Mouse (Mus musculus): ENCODE data around the gene Oosp1.

Gene Oosp1

DNA sequence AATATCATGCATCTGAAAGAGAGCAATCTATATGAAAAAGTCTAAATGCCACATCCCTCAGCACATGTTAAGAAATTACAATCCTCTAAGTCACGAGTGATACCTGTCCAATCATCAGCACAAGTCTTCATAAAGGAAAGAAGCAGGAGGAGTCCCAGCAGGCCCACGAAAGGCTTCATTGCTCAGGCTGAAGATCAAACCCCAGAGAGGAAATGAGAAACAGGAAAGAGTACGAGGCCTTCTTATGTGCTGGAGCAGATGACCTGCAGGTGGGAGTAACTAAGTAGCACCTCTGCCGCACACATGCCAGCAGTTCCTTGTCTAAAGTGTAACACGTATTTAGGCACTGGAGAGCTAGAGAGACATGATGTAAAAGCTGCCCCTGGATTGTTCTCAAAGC lies at the start of gene Oosp1:
TSS of gene Oosp1 (minus strand) at position 312 of the 400 bp plus-strand sequence.
- no peak for DNase-seq

DNA sequence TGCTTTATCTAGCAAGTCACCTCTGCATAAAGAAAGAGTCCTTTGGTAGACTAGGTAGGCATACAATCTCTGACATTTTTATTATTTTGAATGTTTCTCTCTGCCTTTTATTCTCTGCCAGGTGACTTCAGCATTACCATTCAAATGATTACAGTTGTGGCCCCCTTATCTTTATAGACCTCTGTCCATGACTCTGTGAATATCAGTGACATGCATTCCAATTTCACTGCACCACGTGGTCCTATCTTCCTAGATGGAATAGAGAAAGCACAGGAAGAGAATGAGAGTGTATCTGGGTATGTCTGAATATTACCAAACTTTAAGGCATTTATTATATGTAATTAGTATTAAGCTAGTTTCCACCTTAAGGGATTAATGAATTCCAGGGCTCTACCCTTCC lies 45.5 kb upstream of the Oosp1 start:
- DNase-seq, result no peak

DNA sequence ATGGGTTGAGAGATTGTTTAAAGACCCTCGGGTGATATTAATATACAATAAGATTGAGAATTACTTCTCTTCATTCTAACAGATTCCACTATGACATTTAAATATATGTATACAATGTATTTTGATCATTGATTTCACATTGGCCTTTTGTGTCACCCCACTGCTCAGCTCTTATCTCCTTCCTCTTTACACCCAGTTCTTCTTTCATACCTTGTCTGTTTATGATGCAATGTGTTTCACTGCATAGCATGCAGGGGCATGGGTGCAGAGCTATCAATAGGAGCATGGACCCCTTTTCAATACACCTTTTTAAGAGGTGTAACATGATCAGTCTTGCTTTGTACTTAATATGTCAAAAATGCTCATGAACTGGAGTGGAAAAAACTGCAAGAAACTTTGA lies 39.3 kb upstream of the Oosp1 start:
- DNase-seq, result no peak

DNA sequence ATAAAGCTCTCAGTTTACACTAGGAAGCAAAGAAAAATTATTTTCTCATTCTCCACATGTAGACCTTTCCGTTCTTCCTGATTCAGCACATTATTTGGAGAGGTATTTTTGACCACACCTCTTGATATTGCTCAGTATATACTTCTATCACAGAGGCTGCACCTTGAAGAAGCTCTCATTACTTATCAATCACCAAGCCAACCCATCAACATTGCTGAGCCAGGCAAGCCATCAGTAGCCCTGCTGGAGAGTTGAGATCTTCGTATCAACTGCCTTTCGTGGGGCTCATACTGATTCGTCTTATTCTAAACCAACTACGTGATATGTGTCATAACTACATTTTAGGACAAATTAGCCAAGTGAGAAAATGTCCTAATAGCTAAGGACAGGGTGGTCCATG lies 36.4 kb upstream of the Oosp1 start:
- no peak for DNase-seq

DNA sequence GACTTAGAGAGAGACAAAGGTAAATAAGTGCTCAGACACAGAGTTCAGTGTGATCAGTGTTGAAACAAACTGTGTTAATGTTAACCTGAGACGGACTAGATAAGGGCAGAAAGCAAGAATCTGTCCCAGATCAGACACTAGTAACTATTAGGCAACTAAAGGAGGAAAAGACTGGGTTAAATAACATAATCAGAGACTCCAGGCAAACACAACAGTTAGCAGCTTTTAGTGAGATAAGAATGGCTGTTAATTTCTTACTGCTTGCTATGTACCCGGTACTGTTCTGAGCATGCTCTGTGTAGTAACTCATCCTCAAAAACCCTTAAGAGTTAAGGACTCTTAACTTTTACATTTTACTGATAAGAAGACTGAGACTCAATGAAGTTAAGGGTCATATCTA lies 35.0 kb upstream of the Oosp1 start:
- no peak for DNase-seq

DNA sequence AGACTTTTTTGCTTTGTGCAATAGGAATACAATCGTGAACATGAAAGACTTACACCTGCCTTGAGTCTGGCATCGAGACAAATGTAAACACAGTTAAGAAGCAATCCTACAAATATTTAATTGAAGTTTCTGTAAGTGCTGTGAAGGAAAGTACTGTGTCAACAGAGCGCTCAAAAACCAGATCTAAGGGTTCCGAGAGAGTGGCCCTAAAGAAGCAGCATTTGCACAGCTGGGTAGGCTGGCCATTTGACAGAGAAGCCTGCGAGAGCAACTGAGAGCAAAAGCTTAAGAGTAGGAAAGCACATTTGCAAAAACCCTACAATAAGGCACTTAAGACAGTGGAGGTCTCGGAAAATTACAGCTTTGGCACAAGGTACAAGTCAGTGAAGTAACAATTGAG lies 33.3 kb upstream of the Oosp1 start:
- no peak for DNase-seq

DNA sequence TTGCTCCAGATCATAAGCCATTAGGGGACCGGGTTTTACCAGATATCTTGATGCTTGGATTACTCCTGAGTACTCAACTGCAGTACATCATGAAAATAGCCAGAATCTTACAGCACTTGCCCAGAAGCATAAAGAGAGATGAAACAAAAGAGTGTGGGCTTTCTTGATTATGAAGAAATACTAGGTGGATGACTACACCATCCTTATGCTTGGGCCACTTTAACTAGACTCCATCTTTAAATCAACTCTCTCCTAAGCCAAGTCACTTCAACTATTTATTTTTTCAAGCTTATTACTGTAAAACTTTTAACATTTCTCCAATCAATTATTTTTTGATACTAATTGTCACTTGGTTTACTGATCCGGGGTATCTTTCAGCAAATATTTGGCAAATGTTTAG lies 32.9 kb upstream of the Oosp1 start:
- DNase-seq, result no peak

DNA sequence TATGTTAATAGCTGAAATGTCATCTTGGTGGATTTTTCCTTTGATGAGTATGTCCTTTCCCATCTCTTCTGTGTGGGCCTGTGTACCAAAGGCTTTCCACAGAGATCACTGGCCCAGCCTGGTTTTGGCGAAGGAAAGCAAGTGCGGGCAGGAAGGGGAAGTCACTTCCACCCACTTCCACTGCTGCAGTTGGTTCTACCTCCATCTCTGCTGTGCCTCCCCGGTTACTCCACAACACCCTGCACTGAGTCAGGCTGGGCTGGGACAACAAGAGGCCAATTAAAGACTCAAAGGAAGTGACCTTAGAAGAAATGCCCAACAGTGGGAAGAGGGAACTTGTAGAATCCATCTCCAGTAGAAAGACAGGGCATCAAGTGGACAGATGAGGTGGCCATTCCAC lies 29.1 kb upstream of the Oosp1 start:
- DNase-seq, result no peak

DNA sequence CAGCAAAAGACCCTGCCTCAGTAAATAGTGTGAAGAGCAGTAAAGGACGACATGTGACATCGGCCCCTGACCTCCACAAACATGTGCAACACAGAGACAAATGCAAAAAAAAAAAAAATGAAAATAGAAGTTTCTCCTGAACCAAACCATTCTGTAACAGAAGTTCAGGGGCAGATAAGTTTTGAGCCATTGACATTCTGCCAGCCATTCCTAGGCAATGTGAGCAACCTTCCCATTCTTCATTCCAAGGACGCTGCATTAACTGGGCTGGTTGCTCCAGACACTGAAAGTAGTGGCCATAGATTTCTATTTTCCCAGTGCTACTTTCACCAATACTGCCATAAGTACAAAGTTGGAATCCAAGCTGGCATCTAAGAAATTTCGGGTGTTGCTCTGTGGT lies 21.5 kb upstream of the Oosp1 start:
- DNase-seq, result no peak

DNA sequence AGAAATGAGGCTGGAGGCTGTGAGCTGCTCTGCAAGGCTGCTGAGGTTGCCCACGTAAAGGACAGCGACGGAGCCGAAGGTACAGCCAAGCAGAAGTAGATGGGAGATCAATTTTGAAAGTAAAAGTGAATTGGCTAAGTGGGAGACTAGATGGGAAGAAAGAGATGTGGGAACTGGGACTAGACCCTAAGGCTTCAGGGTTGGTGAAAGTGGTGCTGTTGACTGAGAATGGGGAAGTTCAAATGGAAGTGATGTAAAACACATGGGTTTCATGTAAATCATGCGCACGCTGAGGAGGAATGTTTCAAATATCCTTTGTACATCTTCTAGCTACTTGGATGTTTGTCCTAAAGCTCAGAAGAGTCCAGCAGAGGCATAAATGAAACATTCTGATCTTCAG lies 7.4 kb upstream of the Oosp1 start:
- DNase-seq, result no peak

DNA sequence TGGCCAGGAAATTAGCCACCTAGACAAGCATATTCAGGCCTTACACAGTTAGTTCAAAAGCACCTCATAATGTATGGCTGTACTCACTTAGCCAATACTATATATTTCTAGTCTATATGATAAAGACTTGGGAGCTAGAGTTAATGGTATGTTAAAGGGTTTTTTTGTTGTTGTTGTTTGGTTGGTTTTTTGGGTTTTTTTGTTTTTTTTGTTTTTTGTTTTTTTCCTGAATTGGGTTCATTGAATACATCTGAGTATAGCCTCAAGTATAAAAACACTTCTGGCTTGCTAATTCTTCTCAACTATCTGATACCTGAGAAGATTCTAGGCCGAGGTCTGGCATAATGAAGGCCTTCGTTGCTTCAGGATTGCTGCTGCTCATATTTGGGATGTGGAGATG lies 5.8 kb upstream of the Oosp1 start, which contains the start of gene Oosp3:
TSS of gene Oosp3 (plus strand) at position 301 of the 400 bp plus-strand sequence.
- DNase-seq, result no peak

DNA sequence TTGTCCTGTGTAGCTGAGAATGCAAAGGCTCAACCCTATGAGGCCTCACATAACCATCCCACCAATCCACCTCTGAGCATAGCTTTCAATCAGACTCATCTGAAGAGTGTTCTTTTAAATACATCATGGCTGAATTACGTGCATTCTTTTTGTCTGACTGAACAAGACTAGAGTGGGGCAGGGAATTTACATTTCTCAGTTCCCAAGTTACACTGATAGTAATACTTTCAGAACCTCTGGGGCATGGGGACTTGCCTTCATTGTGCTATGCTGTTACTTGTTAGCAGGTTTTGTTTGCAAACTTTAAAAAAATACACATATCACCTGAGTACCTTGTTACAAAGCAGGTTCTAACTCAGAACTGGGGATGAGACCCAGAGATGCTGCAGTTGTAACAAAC lies 504 bp upstream of the Oosp1 start:
- DNase-seq, result no peak

DNA sequence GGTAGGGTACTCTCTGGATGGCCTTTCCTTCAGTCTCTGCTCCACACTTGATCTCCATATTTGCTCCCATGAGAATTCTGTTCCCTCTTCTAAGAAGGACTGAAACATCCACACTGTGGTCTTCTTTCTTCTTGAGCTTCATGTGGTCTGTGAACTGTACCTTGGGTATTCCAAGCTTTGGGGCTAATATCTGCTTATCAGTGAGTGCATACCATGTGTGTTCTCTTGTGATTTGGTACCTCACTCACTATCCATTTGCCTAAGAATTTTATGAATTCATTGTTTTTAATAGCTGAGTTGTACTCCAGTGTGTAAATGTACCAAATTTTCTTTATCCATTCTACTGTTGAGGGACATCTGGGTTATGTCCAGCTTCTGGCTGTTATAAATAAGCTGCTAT lies 29.4 kb downstream of the Oosp1 start:
- DNase-seq, result no peak

DNA sequence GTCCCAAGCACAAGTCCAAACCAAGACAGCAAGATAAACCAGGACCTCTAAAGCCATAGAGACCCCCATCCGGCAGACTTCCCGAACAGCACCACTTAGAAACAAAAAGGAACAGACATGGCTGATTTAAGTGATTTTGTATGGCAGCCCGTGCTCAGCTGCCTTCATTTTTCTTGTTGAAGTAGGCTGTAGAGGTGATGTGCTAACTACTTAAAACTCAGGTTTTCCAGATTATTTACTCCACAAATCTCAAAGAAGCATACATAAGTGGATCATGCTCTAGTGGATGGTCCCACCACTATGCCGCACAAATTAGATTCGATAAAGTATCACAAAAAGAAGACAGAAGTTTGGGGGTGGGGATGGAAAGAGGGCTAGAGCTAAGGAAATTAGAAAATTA lies 30.5 kb downstream of the Oosp1 start, which contains the start of gene Oosp2:
TSS of gene Oosp2 (minus strand) at position 101 of the 400 bp plus-strand sequence.
- no peak for DNase-seq

DNA sequence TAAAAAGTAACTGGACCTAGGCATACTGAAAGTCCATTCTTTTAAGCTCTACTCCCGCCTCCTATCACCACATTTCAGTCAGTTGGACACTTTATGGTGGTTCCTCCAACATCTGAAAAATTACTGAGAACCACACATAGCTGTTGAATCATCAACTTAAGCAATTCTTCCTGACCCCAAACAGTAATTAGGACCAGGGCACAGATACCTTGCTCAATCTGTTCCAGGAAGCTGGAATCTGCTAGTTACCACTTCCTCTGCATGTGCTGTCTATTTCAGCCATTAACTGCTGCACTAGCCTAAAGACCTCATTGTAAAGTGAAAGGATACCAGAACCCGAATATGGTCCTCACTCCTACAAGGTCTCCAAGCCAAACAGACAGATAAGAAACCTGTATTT lies 31.8 kb downstream of the Oosp1 start:
- DNase-seq, result no peak

DNA sequence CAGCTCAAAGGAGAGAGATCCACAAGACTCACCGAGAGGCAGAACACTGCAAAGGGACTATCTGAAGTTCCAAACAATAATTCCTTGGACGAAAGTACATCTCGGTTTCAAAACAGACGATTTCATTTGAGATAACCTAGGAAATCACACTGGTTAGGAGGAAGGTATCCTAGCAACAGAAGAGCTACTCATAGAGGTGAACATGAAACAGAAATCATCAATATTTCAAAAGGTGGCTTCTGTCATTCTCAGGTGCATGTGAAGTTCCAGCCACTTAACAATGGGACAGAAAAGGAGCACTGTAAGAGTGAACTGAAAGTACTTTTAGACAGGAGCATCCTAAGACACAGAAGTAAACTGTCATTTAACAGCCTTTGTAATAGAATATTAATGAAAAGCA lies 41.4 kb downstream of the Oosp1 start:
- no peak for DNase-seq

DNA sequence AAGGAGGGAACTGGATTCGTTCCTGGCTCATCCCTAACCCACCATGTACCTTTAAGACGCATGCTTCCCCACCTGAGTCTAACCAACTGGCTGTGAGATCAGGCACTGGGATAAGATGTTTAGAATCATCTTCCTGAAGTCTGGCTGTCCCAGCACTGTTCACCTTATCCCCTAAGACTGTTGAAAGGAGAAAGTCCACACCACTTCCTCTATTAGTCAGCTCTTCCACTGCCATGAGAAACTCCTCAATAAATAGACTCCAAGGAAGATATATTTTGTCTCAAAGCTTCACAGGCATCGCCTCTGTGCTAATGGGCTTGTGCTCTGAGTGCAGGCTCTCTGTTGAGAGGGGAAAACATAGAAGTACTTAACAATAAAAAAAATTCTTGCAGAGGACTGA lies 44.8 kb downstream of the Oosp1 start:
- DNase-seq, result no peak

DNA sequence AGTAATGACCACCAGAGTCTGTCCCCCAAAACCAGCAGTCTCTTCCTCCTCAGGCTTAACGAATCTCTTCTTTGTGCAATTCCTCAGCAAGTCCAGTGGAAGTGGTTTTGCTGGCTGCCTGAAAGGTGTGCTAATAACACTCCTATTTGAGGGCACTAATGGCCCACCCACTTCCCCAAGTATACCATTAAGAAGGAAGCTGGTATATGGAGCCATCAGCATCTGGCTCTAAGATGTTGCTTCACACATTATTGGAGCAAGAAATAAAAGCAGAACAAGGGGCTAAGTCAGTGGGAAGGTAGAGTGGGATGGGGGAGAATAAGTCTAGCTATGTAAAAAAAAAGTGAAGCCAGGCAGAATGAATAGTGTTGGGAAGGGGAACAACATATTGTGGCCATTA lies 50.2 kb downstream of the Oosp1 start, which contains the start of gene Ms4a3:
TSS of gene Ms4a3 (minus strand) at position 120 of the 400 bp plus-strand sequence.
- no peak for DNase-seq

DNA sequence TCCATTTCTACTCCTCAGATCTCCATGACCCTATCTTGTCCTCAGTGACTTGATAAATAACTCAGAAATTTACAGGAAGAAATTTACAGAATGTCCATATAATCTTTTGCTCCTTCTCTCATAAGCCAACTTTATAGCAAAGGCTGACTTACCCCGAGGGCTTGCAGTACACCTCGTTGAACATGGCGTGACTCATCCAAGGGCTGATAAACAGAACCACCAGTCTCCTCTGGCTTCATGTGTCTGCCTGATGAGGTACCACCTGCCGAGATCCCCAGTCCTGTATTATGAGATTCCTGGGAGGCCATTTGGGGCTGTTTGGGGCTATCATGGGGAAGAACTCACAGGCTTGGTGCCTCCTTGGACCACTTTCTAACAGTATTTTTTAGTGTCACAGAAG lies 51.9 kb downstream of the Oosp1 start:
- DNase-seq, result no peak

DNA sequence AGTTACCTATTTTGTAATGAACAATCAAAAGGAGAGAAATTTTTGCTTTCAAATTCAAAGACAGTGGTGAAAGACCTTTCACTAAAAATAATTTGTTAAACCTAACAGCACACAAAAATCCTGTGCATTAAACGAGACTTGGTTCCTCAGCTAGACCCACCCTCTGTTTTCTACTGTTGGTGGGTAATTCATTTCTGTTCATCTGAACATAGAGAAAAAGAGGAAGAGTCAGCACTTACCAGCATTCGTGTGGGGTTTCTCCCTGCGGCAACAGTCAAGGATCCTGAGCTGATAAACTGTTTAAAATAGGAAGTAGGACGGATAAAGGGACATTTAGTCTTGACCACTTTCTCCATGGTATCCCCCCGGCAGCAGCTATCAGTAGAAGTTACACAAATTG lies 55.4 kb downstream of the Oosp1 start:
- no peak for DNase-seq

DNA sequence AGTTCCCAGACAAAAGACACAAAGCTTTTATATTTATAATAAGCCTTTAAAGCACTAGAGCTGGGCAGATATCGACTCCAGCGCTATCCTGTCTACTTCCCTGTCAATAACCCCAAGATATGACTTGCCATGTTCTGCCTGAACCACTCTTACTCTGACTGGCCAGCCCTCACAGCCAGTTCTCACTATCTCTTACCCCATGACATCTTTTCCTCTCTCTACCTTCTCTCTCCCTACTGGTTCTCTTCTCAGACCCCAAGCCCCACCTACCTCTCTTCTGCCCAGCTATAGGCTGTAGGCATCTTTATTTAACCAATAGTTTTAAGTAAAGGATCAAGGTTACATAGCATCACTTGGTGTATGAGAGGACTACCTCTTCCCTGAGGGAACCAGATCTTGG lies 56.6 kb downstream of the Oosp1 start:
- no peak for DNase-seq

DNA sequence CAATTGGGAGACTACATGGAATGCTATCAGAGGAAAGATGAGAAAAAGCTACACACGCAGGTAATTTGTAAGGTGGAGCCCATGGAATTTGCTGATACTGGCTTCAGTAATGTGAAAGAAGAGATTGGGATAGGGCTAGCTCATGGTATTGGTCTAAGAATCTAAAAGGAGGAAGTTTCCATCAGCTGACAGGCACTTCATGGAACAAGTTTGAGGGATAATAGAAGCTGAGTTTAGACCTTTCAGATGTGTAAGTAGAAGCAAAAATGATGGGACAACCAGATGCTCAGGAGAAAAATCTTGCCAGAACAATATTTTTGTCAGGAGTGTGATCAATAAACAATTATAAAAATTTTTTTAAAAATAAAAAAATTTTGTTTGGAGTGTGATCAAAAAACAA lies 57.2 kb downstream of the Oosp1 start:
- DNase-seq, result no peak

DNA sequence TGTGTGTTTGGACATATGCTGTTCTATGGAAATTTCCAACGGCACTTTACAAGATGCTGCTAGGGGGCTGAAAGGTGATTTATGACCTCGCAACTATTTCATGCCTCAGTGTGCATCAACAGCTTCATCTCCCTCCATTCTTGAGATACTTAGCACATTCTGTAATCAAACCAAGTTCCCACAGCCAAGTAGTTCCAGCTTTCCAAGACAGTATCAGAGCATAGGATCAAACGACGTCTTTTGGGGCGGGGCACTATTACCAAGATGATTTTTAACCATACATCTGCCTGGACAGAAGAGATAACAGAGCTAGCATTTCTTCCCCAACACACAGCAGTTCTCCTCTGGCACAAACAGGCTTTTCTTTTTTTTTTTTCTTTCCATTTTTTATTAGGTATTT lies 65.7 kb downstream of the Oosp1 start:
- DNase-seq, result no peak

DNA sequence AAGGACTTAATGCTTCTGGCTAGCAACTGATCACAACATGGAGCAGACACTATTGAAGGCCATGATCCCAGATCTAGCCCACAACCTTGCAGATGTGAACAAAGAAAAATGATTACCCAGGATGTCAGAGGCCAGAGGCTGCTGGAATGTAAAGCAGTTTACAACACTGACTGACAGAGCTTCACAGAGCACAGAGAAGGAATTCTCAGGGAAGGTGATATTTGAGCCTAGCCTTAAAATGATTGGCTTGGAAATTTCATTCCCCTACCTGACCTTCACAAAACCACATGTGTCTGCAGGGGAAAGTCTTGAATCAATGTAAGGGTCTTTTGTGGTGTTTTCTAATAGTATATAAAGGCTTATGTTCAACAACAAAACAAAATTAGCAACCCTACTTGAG lies 66.2 kb downstream of the Oosp1 start:
- no peak for DNase-seq

DNA sequence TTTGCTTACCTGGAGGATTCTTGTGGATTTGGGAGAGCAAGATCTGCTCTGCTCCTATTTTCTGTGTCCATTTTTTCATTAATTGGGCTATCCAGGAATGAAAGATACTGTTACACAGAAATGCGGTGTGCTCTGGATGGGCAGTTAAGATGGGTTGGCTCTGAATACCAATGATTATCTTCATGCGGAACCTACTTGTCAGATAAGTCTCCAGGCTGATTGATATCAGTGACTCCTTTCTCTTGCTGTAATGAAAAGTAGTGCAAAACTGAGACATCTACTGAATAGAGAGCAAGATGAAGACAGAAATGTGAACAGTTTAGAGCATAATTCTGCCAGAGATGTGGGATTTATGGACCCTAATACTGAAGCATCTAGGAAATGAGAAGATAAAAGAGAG lies 67.4 kb downstream of the Oosp1 start, which contains the start of gene Ms4a2:
TSS of gene Ms4a2 (minus strand) at position 169 of the 400 bp plus-strand sequence.
- DNase-seq, result no peak

DNA sequence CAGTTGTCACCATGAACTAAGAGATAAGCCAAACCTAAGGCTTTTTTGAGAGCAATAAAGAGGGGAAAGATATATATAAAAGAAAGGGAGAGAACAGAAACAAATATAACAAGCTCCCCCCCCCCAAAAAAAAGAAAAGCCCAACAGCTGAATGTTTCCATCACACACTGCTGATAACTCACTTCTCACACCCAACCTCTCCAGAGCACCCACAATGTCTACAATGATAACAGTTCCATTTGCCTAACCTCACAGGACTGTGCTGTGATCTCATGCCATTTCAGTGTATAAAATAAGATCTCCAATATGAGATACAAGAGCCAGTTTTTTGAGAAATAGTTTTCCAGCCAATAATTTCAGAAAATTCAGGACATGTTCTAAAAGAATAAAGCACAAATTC lies 73.0 kb downstream of the Oosp1 start:
- DNase-seq, result no peak

Data from cerebellum, adult 18-20 months (tissue).